Mouse (Mus musculus) hindbrain, embryonic 16.5 days (tissue): ENCODE measurements around the gene Carm1. TPM values are rescaled to one million over a fixed set of nuclear protein-coding genes. Genes with fewer than 3 reads are reported as not detected.
A peak's percentile ranks its signal among the peaks of the same experiment; 100 is the strongest.

ENCODE experiments used
- ATAC-seq: fragments of 200-750 bp; cut with Nextera tagmentation; 2 replicates; pipeline ENCODE4 v1.8.0; 2017; ENCODE audit warnings: moderate TSS enrichment, moderate library complexity
- H3K27ac ChIP-seq: fragments of 300-500 bp; sonication (generic); 2 replicates; pipeline ENCODE4 v1.5.1; 2014; ENCODE audit warnings: low read depth, mild to moderate bottlenecking, control low read depth, low read length, moderate library complexity
- H3K27me3 ChIP-seq: fragments of 300-500 bp; sonication (generic); replicated peaks from 2 replicates; pipeline ENCODE4 v1.6.1; 2014; ENCODE audit warnings: low read length; ENCODE audit not compliant: control insufficient read depth, insufficient read depth
- H3K36me3 ChIP-seq: fragments of 300-500 bp; sonication (generic); 2 replicates; pipeline ENCODE4 v1.6.1; 2014; ENCODE audit warnings: mild to moderate bottlenecking, low read length, moderate library complexity, mixed read lengths; ENCODE audit not compliant: control insufficient read depth, insufficient read depth
- H3K4me1 ChIP-seq: fragments of 300-500 bp; sonication (generic); 2 replicates; pipeline ENCODE4 v1.6.1; 2014; ENCODE audit warnings: low read depth, low read length; ENCODE audit not compliant: control insufficient read depth, insufficient read depth
- H3K4me2 ChIP-seq: fragments of 300-500 bp; sonication (generic); 2 replicates; pipeline ENCODE4 v1.6.1; 2014; ENCODE audit warnings: mild to moderate bottlenecking, low read length, control low read depth, moderate library complexity
- H3K4me3 ChIP-seq: fragments of 300-500 bp; sonication (generic); 2 replicates; pipeline ENCODE4 v1.5.1; 2014; ENCODE audit warnings: mild to moderate bottlenecking, low read length, control low read depth, moderate library complexity
- H3K9ac ChIP-seq: fragments of 300-500 bp; sonication (generic); 2 replicates; pipeline ENCODE4 v1.6.1; 2014; ENCODE audit warnings: low read depth, mild to moderate bottlenecking, control low read depth, low read length, moderate library complexity
- H3K9me3 ChIP-seq: fragments of 300-500 bp; sonication (generic); 2 replicates; pipeline ENCODE4 v1.6.1; 2014; ENCODE audit warnings: mild to moderate bottlenecking, low read length, moderate library complexity; ENCODE audit not compliant: control insufficient read depth
- WGBS: fragments of 180-500 bp; shearing (Covaris S2); extraction: QIAGEN DNeasy Blood & Tissue Kit; methylation state at CpG from one replicate; pipeline ENCODE4 v1.1.7; 2014; 5-methylcytosine and 5-hydroxymethylcytosine counted together
- polyA plus RNA-seq: library from polyadenylated mRNA; unstranded; fragments of >200 nt; fragmentation: Nextera tagmentation; extraction: Ambion mirVana; gene quantifications from 2 replicates; pipeline ENCODE4 v1.2.1, GENCODE M21; 2015

Carm1 gene
- polyA plus RNA-seq, 1 experiment from 2014 or later: 15.8 TPM

DNA sequence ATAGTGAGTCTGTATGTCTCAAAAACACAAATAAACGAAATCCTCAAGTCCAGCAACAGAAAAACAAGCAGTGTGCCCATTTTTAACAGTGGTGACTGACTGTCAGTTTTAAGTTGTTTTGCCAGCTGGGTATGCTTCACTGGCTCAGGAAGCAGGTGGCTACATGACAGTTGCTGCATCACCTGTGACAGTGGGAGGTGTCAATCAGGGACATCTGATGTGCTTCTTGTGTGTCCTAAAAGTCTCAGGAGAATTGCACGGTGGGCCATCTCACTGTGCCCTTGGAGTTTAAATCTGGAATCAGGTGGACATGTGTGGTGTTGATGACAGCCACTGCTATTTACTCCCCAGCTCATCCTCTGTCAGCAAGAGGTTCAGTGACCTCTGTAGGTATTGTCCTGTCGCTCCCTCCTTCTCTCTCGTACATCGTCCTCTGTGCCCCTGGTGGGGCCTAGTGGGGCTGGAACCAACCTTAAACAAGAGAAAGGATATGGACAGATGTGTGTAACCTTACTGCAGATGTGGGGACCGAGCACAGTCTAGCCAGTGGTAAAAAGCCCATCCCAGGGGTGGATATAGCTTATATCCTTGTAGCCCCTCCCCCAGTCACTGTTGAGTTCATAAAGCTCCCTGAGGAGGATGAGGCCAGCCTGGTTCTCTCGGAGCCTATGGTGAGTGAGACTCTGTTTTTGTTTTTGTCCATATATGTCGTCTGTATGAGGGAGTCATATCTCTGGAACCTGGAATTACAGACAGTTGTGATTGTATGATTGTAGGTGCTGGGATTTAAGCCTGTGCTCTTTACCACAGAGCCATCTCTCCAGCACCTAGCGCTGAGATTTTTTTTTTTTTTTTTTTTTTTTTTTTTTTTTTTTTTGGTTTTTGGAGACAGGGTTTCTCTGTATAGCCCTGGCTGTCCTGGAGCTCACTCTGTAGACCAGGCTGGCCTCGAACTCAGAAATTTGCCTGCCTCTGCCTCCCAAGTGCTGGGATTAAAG is 78.9 kb downstream of the Carm1 start:
- Histone ChIP-seq H3K9me3 (no peaks in the 10 kb centered on the region), H3K4me1 (peaks cover 3% of the 10 kb centered on the region; the same call in 1 of the 2 replicates), H3K9ac (no peak overlapping the region), H3K4me3 (no peak overlapping the region), H3K27ac (no peak overlapping the region), H3K27me3 (no peaks in the 10 kb centered on the region), H3K4me2 (no peak overlapping the region), H3K36me3 (no peaks in the 10 kb centered on the region)
- 85% methylated on average over 9 of the region's 10 CpGs for WGBS
- ATAC-seq: 0 out of 2 replicates have a peak, but pooled peaks have one; percentile 37

DNA sequence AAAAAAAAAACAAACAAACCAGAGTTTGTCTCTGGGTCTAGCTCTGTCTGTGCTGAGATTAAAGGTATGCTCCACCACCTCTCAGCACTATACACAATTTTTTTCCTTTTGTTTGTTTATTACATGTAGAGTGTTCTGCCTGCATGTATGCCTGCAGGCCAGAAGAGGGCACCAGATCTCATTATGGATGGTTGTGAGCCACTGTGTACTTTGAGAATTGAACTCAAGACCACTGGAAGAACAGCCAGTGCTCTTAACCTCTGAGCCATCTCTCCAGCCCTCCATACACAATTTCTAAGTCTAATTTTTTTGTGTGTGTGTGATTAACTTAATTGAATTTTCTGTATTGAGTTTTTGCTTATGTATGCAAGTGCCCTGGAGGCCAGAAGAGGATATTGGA is 79.9 kb downstream of the Carm1 start:
- H3K27me3 ChIP-seq: no peaks in the 10 kb centered on the region
- peaks cover 3% of the 10 kb centered on the region; the same call in 1 of the 2 replicates for H3K4me1 ChIP-seq
- H3K36me3 ChIP-seq: no peaks in the 10 kb centered on the region
- H3K27ac ChIP-seq: no peak overlapping the region
- no peak overlapping the region for H3K4me2 ChIP-seq
- no peaks in the 10 kb centered on the region for H3K9me3 ChIP-seq
- no peak overlapping the region for H3K9ac ChIP-seq
- no peak overlapping the region for H3K4me3 ChIP-seq
- ATAC-seq: no peak

DNA sequence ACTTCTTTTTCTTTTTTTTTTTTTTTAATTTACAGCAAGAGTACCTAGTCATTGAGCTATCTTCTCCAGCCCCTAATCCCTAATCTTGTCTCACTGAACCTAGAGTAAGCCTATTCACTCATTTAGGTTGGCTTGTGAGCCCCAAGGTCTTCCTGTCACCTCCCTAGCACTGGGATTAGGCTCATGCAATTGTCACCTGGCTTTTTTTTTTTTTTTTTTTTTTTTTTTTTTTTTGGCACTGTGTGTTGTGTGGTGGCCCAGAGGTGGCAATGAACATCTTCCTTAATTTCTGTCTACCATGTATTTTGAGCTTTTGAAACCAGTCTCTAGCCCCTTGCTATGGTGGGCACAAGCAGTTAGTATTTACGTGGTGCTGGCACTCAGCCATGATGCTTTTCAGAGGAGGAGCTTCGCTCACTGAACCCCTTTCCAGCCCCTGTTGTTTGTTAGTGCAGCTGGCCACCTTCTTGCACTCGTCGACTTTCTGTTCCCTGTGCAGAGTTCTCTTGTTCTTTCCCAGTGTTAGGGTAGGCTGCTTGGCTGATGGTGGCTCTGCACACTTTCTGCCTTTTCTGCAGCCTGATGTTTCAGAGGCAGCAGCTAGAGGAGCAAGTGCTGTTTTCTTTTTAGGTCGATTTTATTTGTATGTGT is 80.6 kb downstream of the Carm1 start:
- no peaks in the 10 kb centered on the region for H3K27me3 ChIP-seq
- H3K4me3 ChIP-seq: no peak overlapping the region
- no peak overlapping the region for H3K27ac ChIP-seq
- H3K36me3 ChIP-seq: no peaks in the 10 kb centered on the region
- ATAC-seq: no peak
- no peaks in the 10 kb centered on the region for H3K9me3 ChIP-seq
- 62% methylated on average over 5 of the region's 5 CpGs for WGBS
- H3K4me1 ChIP-seq: peaks cover 3% of the 10 kb centered on the region; the same call in 1 of the 2 replicates
- H3K4me2 ChIP-seq: no peak overlapping the region
- no peak overlapping the region for H3K9ac ChIP-seq

DNA sequence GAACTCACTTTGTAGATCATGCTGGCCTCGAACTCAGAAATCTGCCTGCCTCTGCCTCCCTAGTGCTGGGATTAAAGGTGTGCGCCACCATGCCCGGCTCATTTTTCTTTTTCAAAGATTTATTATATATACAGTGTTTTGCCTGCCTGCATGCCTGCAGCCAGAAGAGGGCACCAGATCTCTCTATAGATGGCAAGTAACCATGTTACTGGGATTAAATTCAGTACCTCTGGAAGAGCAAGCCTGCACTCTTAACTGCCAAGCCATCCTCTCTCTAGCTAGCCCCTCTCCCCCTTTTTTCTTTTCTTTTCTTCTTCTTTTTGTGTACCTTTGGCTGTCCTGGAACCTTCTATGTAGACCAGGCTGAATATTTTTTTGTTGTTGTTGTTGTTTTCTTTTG is 84.0 kb downstream of the Carm1 start:
- Histone ChIP-seq H3K27me3 (no peaks in the 10 kb centered on the region), H3K27ac (no peak overlapping the region), H3K9ac (no peak overlapping the region), H3K4me2 (no peak overlapping the region), H3K36me3 (peaks cover 9% of the 10 kb centered on the region), H3K4me1 (peaks cover 3% of the 10 kb centered on the region; the same call in 1 of the 2 replicates), H3K4me3 (no peak overlapping the region), H3K9me3 (no peaks in the 10 kb centered on the region)
- 78% methylated on average over 3 of the region's 3 CpGs for WGBS
- no peak for ATAC-seq

- Histone ChIP-seq H3K4me2 (no peak overlapping the region), H3K36me3 (peaks cover 25% of the 10 kb centered on the region), H3K9ac (no peak overlapping the region), H3K9me3 (no peaks in the 10 kb centered on the region), H3K27ac (no peak overlapping the region), H3K4me1 (no peaks in the 10 kb centered on the region), H3K27me3 (no peaks in the 10 kb centered on the region), H3K4me3 (no peak overlapping the region)
- no peak for ATAC-seq
- WGBS: 56% methylated on average over 3 of the region's 3 CpGs
Measured at GRCm38 (mm10) chr9:21633106-21633505, 86.4 kb downstream of the Carm1 start.

DNA sequence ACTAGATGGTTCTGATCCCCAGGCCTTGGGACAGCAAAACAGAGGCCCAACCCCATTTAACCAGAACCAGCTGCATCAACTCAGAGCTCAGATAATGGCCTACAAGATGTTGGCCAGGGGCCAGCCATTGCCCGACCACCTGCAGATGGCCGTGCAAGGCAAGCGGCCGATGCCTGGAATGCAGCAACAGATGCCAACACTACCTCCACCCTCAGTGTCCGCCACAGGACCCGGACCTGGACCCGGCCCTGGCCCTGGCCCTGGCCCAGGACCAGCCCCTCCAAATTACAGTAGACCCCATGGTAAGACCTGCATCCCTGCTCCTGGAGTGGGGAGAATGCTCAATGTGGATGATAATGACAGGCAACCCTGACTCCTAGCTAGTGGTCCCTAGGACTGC is 88.9 kb downstream of the Carm1 start:
- Histone ChIP-seq H3K9ac (no peak overlapping the region), H3K4me1 (no peaks in the 10 kb centered on the region), H3K27ac (no peak overlapping the region), H3K36me3 (peaks cover 46% of the 10 kb centered on the region), H3K9me3 (no peaks in the 10 kb centered on the region), H3K27me3 (no peaks in the 10 kb centered on the region), H3K4me2 (no peak overlapping the region), H3K4me3 (no peak overlapping the region)
- WGBS: 47% methylated on average over 7 of the region's 7 CpGs
- 0 out of 2 replicates have a peak, but pooled peaks have one; percentile 10 for ATAC-seq

GRCm38 (mm10) chr9:21639031-21639430 is 92.3 kb downstream of the Carm1 start:
- no peaks in the 10 kb centered on the region for H3K4me1 ChIP-seq
- no peaks in the 10 kb centered on the region for H3K9me3 ChIP-seq
- WGBS: 86% methylated on average over 11 of the region's 11 CpGs
- no peak overlapping the region for H3K9ac ChIP-seq
- H3K27ac ChIP-seq: no peak overlapping the region
- H3K36me3 ChIP-seq: peaks cover 78% of the 10 kb centered on the region
- H3K4me2 ChIP-seq: no peak overlapping the region
- no peak for ATAC-seq
- H3K4me3 ChIP-seq: no peak overlapping the region
- no peaks in the 10 kb centered on the region for H3K27me3 ChIP-seq
